Comparison of ENCODE assay signal across 8 mouse cellular contexts in the genomic region with DNA sequence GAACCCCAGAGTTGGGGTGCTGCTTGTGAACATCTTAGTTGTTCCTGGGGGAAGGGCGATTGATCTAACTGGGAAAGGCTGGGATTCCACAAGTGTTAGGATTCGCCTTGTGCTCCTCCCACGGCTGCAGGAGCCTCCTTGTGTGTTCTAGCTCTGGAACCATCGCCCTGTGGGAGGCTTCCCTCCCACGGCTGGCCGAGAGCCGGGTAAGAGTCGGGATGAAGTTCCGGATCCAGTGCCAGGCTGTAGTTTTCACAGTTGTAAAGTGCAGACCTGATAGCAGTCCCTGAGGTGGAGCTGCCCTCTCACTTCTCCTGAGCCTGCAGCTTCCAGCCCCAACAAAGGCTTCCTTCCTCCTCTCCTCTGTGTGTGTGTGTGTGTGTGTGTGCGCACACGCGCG. TPM values are rescaled to one million over a fixed set of nuclear protein-coding genes. Genes with fewer than 3 reads are reported as not detected.
DNase-seq lines count a peak whose midpoint lies in the region; ATAC-seq and TF ChIP-seq lines count a peak whose summit lies in the region.

No protein-coding gene starts in this region.

- H3K4me1 ChIP-seq in hindbrain, postnatal 0 days (ENCODE audit: insufficient read depth, low read length), result peaks cover 14% of the 10 kb centered on the region
- H3K4me1 ChIP-seq in limb, embryonic 15.5 days, result peaks cover 42% of the 10 kb centered on the region

- DNase-seq in cerebellum, adult 11-12 months, result peak; percentile 35
- DNase-seq in cerebellum, postnatal 10 days, result no peak
- DNase-seq in right cerebral cortex, adult 2 months (ENCODE audit: low spot score in 2 of 2), result peak; percentile 78 to 81
- DNase-seq in right cerebral cortex, postnatal 4 days, result no peak
- no peak for DNase-seq in hindbrain, postnatal 0 days (ENCODE audit: low spot score)
- peak; percentile 73 to 80 for DNase-seq in right cerebral cortex, postnatal 36 days (ENCODE audit: low spot score in 2 of 2)
- DNase-seq in cerebellum, postnatal 36 days, result no peak

- no peak for TF ChIP-seq CTCF in hindbrain, postnatal 0 days (IDR thresholded peaks at IDR 0.05; ENCODE audit: low read depth)

- no peaks in the 10 kb centered on the region for H3K9me3 ChIP-seq in hindbrain, postnatal 0 days (ENCODE audit: low read length)
- H3K9me3 ChIP-seq in limb, embryonic 15.5 days, result no peaks in the 10 kb centered on the region

- H3K27me3 ChIP-seq in hindbrain, postnatal 0 days (ENCODE audit: insufficient read depth, low read length), result no peaks in the 10 kb centered on the region
- no peaks in the 10 kb centered on the region for H3K27me3 ChIP-seq in limb, embryonic 15.5 days

- 53% methylated on average over 13 of the region's 13 CpGs for WGBS in hindbrain, postnatal 0 days
- 64% methylated on average over 13 of the region's 13 CpGs for WGBS in limb, embryonic 15.5 days

- H3K4me2 ChIP-seq in hindbrain, postnatal 0 days (ENCODE audit: low read depth, low read length), result peak overlapping the region; percentile 84; the same call in 1 of the 2 replicates
- peak overlapping the region; percentile 80; the same call in 1 of the 2 replicates for H3K4me2 ChIP-seq in limb, embryonic 15.5 days

- H3K9ac ChIP-seq in hindbrain, postnatal 0 days (replicated peaks; ENCODE audit: low read length), result no peak overlapping the region
- H3K9ac ChIP-seq in limb, embryonic 15.5 days, result no peak overlapping the region

- no peak for ATAC-seq in hindbrain, postnatal 0 days
- ATAC-seq in limb, embryonic 15.5 days (ENCODE audit: insufficient number of reproducible peaks, low FRiP score, low TSS enrichment, low read depth), result no peak

- H3K36me3 ChIP-seq in hindbrain, postnatal 0 days (ENCODE audit: insufficient read depth, low read length), result no peaks in the 10 kb centered on the region
- peaks cover 14% of the 10 kb centered on the region; the same call in 1 of the 2 replicates for H3K36me3 ChIP-seq in limb, embryonic 15.5 days

- H3K4me3 ChIP-seq in hindbrain, postnatal 0 days (ENCODE audit: low read length), result no peak overlapping the region
- peak overlapping the region; percentile 72 for H3K4me3 ChIP-seq in limb, embryonic 15.5 days

- no peak overlapping the region; the same call in 1 of the 2 replicates for H3K27ac ChIP-seq in hindbrain, postnatal 0 days
- 0 out of 2 replicates have a peak overlapping the region, but pooled peaks have one; percentile 12 for H3K27ac ChIP-seq in limb, embryonic 15.5 days

RNA-seq across cellular contexts. Expression of gene Zfyve21, which starts 2.6 kb away (rescaled TPM):
- 43.4 and 44.3 TPM in 2 replicates for total RNA-seq in hindbrain, postnatal 0 days (2014; rRNA removed)
- polyA plus RNA-seq in hindbrain, postnatal 0 days (2015; fragmentation: Nextera tagmentation; extraction: Ambion mirVana), result 44.8 and 48.3 TPM in 2 replicates
- polyA plus RNA-seq in limb, embryonic 15.5 days (2015; fragmentation: Nextera tagmentation; extraction: Ambion mirVana), result 122 and 141 TPM in 2 replicates

RNA-seq across cellular contexts. Expression of gene Xrcc3, which starts 2.9 kb away (rescaled TPM):
- 16.8 and 17.4 TPM in 2 replicates for total RNA-seq in hindbrain, postnatal 0 days (2014; rRNA removed)
- 2.6 and 2.7 TPM in 2 replicates for polyA plus RNA-seq in hindbrain, postnatal 0 days (2015; fragmentation: Nextera tagmentation; extraction: Ambion mirVana)
- 8.4 and 9.9 TPM in 2 replicates for polyA plus RNA-seq in limb, embryonic 15.5 days (2015; fragmentation: Nextera tagmentation; extraction: Ambion mirVana)

RNA-seq across cellular contexts. Expression of gene Klc1, which starts 57.9 kb away (rescaled TPM):
- 421 and 496 TPM in 2 replicates for total RNA-seq in hindbrain, postnatal 0 days (2014; rRNA removed)
- polyA plus RNA-seq in hindbrain, postnatal 0 days (2015; fragmentation: Nextera tagmentation; extraction: Ambion mirVana), result 583 and 600 TPM in 2 replicates
- 107 and 121 TPM in 2 replicates for polyA plus RNA-seq in limb, embryonic 15.5 days (2015; fragmentation: Nextera tagmentation; extraction: Ambion mirVana)

Comparison
In these comparisons a context has a peak if more than half of its experiments do, and no peak if none do; other contexts are left out.
1. DNase-seq: peak in cerebellum, adult 11-12 months (single experiment), right cerebral cortex, adult 2 months (2 of 2) and right cerebral cortex, postnatal 36 days (2 of 2); none in cerebellum, postnatal 10 days (0 of 2), right cerebral cortex, postnatal 4 days (single experiment), hindbrain, postnatal 0 days (single experiment) and cerebellum, postnatal 36 days (0 of 2).